ENCODE assay signal across 8 mouse cellular contexts in genomic region chr9:41212303-41212901, GRCm38 (mm10). TPM values are rescaled to one million over a fixed set of nuclear protein-coding genes. Genes with fewer than 3 reads are reported as not detected.
DNase-seq lines count a peak whose midpoint lies in the region; ATAC-seq and TF ChIP-seq lines count a peak whose summit lies in the region.

No protein-coding gene starts in this region.

- H3K9me3 ChIP-seq in liver, embryonic 14.5 days (ENCODE audit: control insufficient read depth, low read length): no peaks in the 10 kb centered on the region

- peak; percentile 76 for ATAC-seq in granulocyte monocyte progenitor cell, adult 5-6 weeks (replicated peaks; ENCODE audit: poor library complexity, severe bottlenecking)
- peak; percentile 59 for ATAC-seq in inflammation-experienced regulatory T-cells, adult 6 months
- no peak for ATAC-seq in liver, embryonic 14.5 days (ENCODE audit: insufficient read depth)

- no peak for TF ChIP-seq CTCF in liver, embryonic 14.5 days (IDR thresholded peaks at IDR 0.05; ENCODE audit: low read depth)

- TF ChIP-seq EP300 in liver, embryonic 14.5 days (IDR thresholded peaks at IDR 0.05; ENCODE audit: low read depth): no peak

- H3K4me1 ChIP-seq in liver, embryonic 14.5 days (replicated peaks; ENCODE audit: control insufficient read depth in 2 of 2, insufficient read depth in 2 of 2, low read length in 1 of 2): peaks cover 3 to 12% of the 10 kb centered on the region in 2 experiments

- H3K9ac ChIP-seq in liver, embryonic 14.5 days (replicated peaks): peak overlapping the region; percentile 1; the same call in 1 of the 2 replicates

- H3K4me2 ChIP-seq in liver, embryonic 14.5 days (ENCODE audit: low read depth): peak overlapping the region; percentile 28

- no peak overlapping the region for H3K27ac ChIP-seq in liver, embryonic 14.5 days

- H3K4me3 ChIP-seq in liver, embryonic 14.5 days (ENCODE audit: insufficient read depth in 1 of 2, low read depth in 2 of 2, low read length in 2 of 2): no peak overlapping the region

- H3K27me3 ChIP-seq in liver, embryonic 14.5 days (ENCODE audit: control insufficient read depth, insufficient read depth, low read length): no peaks in the 10 kb centered on the region

- WGBS in liver, embryonic 14.5 days (ENCODE audit: insufficient replicate concordance): 3% methylated on average over 6 of the region's 7 CpGs

- DNase-seq in urinary bladder, postnatal 14 days (ENCODE audit: low spot score): peak; percentile 35
- DNase-seq in urinary bladder, postnatal 25 days (ENCODE audit: low spot score): no peak
- DNase-seq in liver, embryonic 14.5 days (ENCODE audit: low read depth in 3 of 3, low spot score in 3 of 3): no peak
- DNase-seq in natural killer cell, adult 2 months (ENCODE audit: low spot score in 2 of 2): peak; percentile 38 to 52
- DNase-seq in right cerebral cortex, postnatal 36 days (ENCODE audit: low spot score in 2 of 2): no peak
- no peak for DNase-seq in frontal cortex, postnatal 36 days (ENCODE audit: low spot score in 2 of 2)

- no peaks in the 10 kb centered on the region for H3K36me3 ChIP-seq in liver, embryonic 14.5 days (replicated peaks; ENCODE audit: control insufficient read depth, insufficient read depth, low read depth)

RNA-seq across cellular contexts. Expression of gene Ubash3b, which starts 50.9 kb away (rescaled TPM):
- total RNA-seq in granulocyte monocyte progenitor cell, adult 5-6 weeks (2014; fragmentation: Nextera tagmentation): 5.9 and 8.3 TPM in 2 replicates
- total RNA-seq in granulocyte monocyte progenitor cell, adult 5-6 weeks (2017): 6.5 and 7.2 TPM in 2 replicates
- polyA plus RNA-seq in inflammation-experienced regulatory T-cells, adult 6 months (2017; shearing (Covaris generic)): 10 to 100 TPM; 18.8 to 20.6 (median 20.2) TPM
- 3.4 and 3.5 TPM in 2 replicates for polyA plus RNA-seq in liver, embryonic 14.5 days (2012; rRNA removed)
- polyA plus RNA-seq in liver, embryonic 14.5 days (2014; fragmentation: Nextera tagmentation; extraction: Ambion mirVana): 5.9 and 7.2 TPM in 2 replicates

Comparison
In these comparisons a context has a peak if more than half of its experiments do, and no peak if none do; other contexts are left out.
1. DNase-seq: peak in urinary bladder, postnatal 14 days (single experiment) and natural killer cell, adult 2 months (2 of 2); none in urinary bladder, postnatal 25 days (single experiment), liver, embryonic 14.5 days (0 of 3), right cerebral cortex, postnatal 36 days (0 of 2) and frontal cortex, postnatal 36 days (0 of 2).